Comparison of ENCODE assay signal across 28 mouse cellular contexts in the genomic region with DNA sequence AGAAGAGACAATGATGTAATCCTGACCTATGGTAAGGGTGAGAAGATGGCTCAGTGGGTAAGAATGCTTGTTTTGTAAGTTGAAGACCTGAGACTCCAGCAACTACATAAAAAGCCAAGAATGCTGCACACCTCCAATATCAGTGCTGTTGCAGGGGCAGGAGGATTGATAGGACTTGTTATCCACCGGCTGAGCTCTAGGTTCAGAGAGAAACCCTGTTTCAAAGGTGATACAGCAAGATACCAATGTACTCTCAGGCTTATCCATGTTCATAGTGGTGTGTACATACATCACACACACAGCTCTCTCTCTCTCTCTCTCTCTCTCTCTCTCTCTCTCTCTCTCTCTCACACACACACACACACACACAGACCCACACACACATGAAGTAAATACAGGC.
DNase-seq lines count a peak whose midpoint lies in the region; ATAC-seq and TF ChIP-seq lines count a peak whose summit lies in the region.
"Had no signal": no experiment of that assay in that cellular context is flagged by ENCODE, and none has a peak within 500 bp of the region (broad histone marks: within the 10 kb centered on the region; RNA-seq: fewer than 3 reads in every experiment).

No protein-coding gene starts in this region.

- no peak for TF ChIP-seq CTCF in stomach, postnatal 0 days (IDR thresholded peaks at IDR 0.05; ENCODE audit: low read depth)

- H3K27me3 ChIP-seq in heart, embryonic 11.5 days (ENCODE audit: control insufficient read depth, insufficient read depth, low read length): no peaks in the 10 kb centered on the region
- no peaks in the 10 kb centered on the region for H3K27me3 ChIP-seq in stomach, embryonic 14.5 days (ENCODE audit: control insufficient read depth, insufficient read depth, low read length)
- no peaks in the 10 kb centered on the region for H3K27me3 ChIP-seq in stomach, postnatal 0 days (ENCODE audit: control insufficient read depth, insufficient read depth, low read length)
- H3K27me3 ChIP-seq in liver, embryonic 12.5 days (replicated peaks): no peaks in the 10 kb centered on the region
- H3K27me3 ChIP-seq in stomach, embryonic 15.5 days (replicated peaks): no peaks in the 10 kb centered on the region
- H3K27me3 ChIP-seq: embryonic facial prominence, embryonic 13.5 days; limb, embryonic 12.5 days; neural tube, embryonic 12.5 days; Patski had no signal

- TF ChIP-seq EP300 in stomach, postnatal 0 days (optimal IDR thresholded peaks at IDR 0.05): no peak

- no peak overlapping the region for H3K4me3 ChIP-seq in heart, embryonic 11.5 days (ENCODE audit: low read depth, low read length)
- no peak overlapping the region for H3K4me3 ChIP-seq in stomach, embryonic 14.5 days (ENCODE audit: low read depth, low read length)
- no peak overlapping the region for H3K4me3 ChIP-seq in stomach, postnatal 0 days (ENCODE audit: low read depth, low read length)
- no peak overlapping the region for H3K4me3 ChIP-seq in liver, embryonic 12.5 days
- H3K4me3 ChIP-seq in stomach, embryonic 15.5 days (replicated peaks): no peak overlapping the region
- H3K4me3 ChIP-seq: embryonic facial prominence, embryonic 13.5 days; hindbrain, embryonic 10.5 days; layer of hippocampus, adult 2 months; limb, embryonic 12.5 days; neural tube, embryonic 12.5 days had no signal

- no peak overlapping the region for H3K4me2 ChIP-seq in heart, embryonic 11.5 days
- H3K4me2 ChIP-seq in stomach, embryonic 14.5 days (replicated peaks; ENCODE audit: low read depth, low read length): no peak overlapping the region
- no peak overlapping the region for H3K4me2 ChIP-seq in stomach, postnatal 0 days (replicated peaks; ENCODE audit: low read depth)
- H3K4me2 ChIP-seq in liver, embryonic 12.5 days: peak overlapping the region; percentile 10
- H3K4me2 ChIP-seq in stomach, embryonic 15.5 days: no peak overlapping the region
- H3K4me2 ChIP-seq: embryonic facial prominence, embryonic 13.5 days; limb, embryonic 12.5 days; neural tube, embryonic 12.5 days had no signal

- H3K4me1 ChIP-seq in heart, embryonic 11.5 days (ENCODE audit: control insufficient read depth, insufficient read depth, low read length): no peaks in the 10 kb centered on the region
- H3K4me1 ChIP-seq in stomach, embryonic 14.5 days (ENCODE audit: control insufficient read depth, insufficient read depth, low read length): no peaks in the 10 kb centered on the region
- H3K4me1 ChIP-seq in stomach, postnatal 0 days (replicated peaks; ENCODE audit: control insufficient read depth, insufficient read depth): no peaks in the 10 kb centered on the region
- peaks cover 54% of the 10 kb centered on the region for H3K4me1 ChIP-seq in liver, embryonic 12.5 days
- H3K4me1 ChIP-seq in stomach, embryonic 15.5 days: no peaks in the 10 kb centered on the region
- H3K4me1 ChIP-seq: embryonic facial prominence, embryonic 13.5 days; limb, embryonic 12.5 days; neural tube, embryonic 12.5 days had no signal

- ATAC-seq in heart, embryonic 11.5 days (replicated peaks; ENCODE audit: insufficient number of reproducible peaks, low FRiP score, low TSS enrichment): peak; percentile 69
- peak; percentile 75; the same call in 1 of the 2 replicates for ATAC-seq in stomach, embryonic 14.5 days (ENCODE audit: insufficient number of reproducible peaks, insufficient read depth, low FRiP score, low read depth)
- no peak for ATAC-seq in stomach, postnatal 0 days (ENCODE audit: low FRiP score, low TSS enrichment)
- ATAC-seq in liver, embryonic 12.5 days: peak; percentile 96
- ATAC-seq in stomach, embryonic 15.5 days (ENCODE audit: insufficient read depth, low FRiP score, low read depth): peak; percentile 92
- ATAC-seq in frontal cortex, adult (ENCODE audit: low TSS enrichment): no peak
- ATAC-seq: CD4-positive, CD25-positive, alpha-beta regulatory T cell, adult 4 months had no signal

- 0 out of 2 replicates have a peak overlapping the region, but pooled peaks have one; percentile 22 for H3K27ac ChIP-seq in heart, embryonic 11.5 days (ENCODE audit: low read depth, low read length)
- no peak overlapping the region for H3K27ac ChIP-seq in stomach, embryonic 14.5 days (ENCODE audit: low read length)
- H3K27ac ChIP-seq in stomach, postnatal 0 days (replicated peaks): no peak overlapping the region
- H3K27ac ChIP-seq in liver, embryonic 12.5 days: peak overlapping the region; percentile 74
- H3K27ac ChIP-seq in stomach, embryonic 15.5 days: no peak overlapping the region
- H3K27ac ChIP-seq: embryonic facial prominence, embryonic 13.5 days; hindbrain, embryonic 10.5 days; layer of hippocampus, adult 2 months; limb, embryonic 12.5 days; neural tube, embryonic 12.5 days had no signal

- H3K36me3 ChIP-seq in heart, embryonic 11.5 days (ENCODE audit: control insufficient read depth, insufficient read depth, low read length): no peaks in the 10 kb centered on the region
- no peaks in the 10 kb centered on the region for H3K36me3 ChIP-seq in stomach, embryonic 14.5 days (ENCODE audit: control insufficient read depth, insufficient read depth, low read length)
- H3K36me3 ChIP-seq in stomach, postnatal 0 days (ENCODE audit: control insufficient read depth, insufficient read depth, low read length): no peaks in the 10 kb centered on the region
- H3K36me3 ChIP-seq in liver, embryonic 12.5 days: no peaks in the 10 kb centered on the region
- H3K36me3 ChIP-seq in stomach, embryonic 15.5 days: no peaks in the 10 kb centered on the region
- H3K36me3 ChIP-seq: embryonic facial prominence, embryonic 13.5 days; hindbrain, embryonic 10.5 days; limb, embryonic 12.5 days; neural tube, embryonic 12.5 days had no signal

- no peak overlapping the region for H3K9ac ChIP-seq in heart, embryonic 11.5 days (ENCODE audit: low read depth, low read length)
- no peak overlapping the region for H3K9ac ChIP-seq in stomach, embryonic 14.5 days (replicated peaks; ENCODE audit: low read depth, low read length)
- no peak overlapping the region for H3K9ac ChIP-seq in stomach, postnatal 0 days (ENCODE audit: low read length)
- H3K9ac ChIP-seq in liver, embryonic 12.5 days: no peak overlapping the region
- H3K9ac ChIP-seq in stomach, embryonic 15.5 days: no peak overlapping the region
- H3K9ac ChIP-seq: embryonic facial prominence, embryonic 13.5 days; limb, embryonic 12.5 days; neural tube, embryonic 12.5 days had no signal

- no peaks in the 10 kb centered on the region for H3K9me3 ChIP-seq in heart, embryonic 11.5 days (replicated peaks; ENCODE audit: control insufficient read depth, low read length)
- H3K9me3 ChIP-seq in stomach, embryonic 14.5 days (ENCODE audit: control insufficient read depth, low read depth, low read length): no peaks in the 10 kb centered on the region
- no peaks in the 10 kb centered on the region for H3K9me3 ChIP-seq in stomach, postnatal 0 days (ENCODE audit: control insufficient read depth, low read length)
- no peaks in the 10 kb centered on the region for H3K9me3 ChIP-seq in liver, embryonic 12.5 days (replicated peaks)
- H3K9me3 ChIP-seq in stomach, embryonic 15.5 days: no peaks in the 10 kb centered on the region
- H3K9me3 ChIP-seq: embryonic facial prominence, embryonic 13.5 days; hindbrain, embryonic 10.5 days; limb, embryonic 12.5 days; neural tube, embryonic 12.5 days had no signal

- WGBS in heart, embryonic 11.5 days (ENCODE audit: insufficient replicate concordance): 50% methylated on average over 1 of the region's 1 CpGs
- 71% methylated on average over 1 of the region's 1 CpGs for WGBS in stomach, embryonic 14.5 days
- WGBS in stomach, postnatal 0 days: 35% methylated on average over 1 of the region's 1 CpGs
- 21% methylated on average over 1 of the region's 1 CpGs for WGBS in liver, embryonic 12.5 days (ENCODE audit: insufficient replicate concordance)
- WGBS in stomach, embryonic 15.5 days: 42% methylated on average over 1 of the region's 1 CpGs

- intact Hi-C loops in heart, postnatal 25 days (cut with DNase I): no loop called here

- DNase-seq in heart, postnatal 25 days (ENCODE audit: low spot score): no peak
- no peak for DNase-seq in stomach, postnatal 0 days (ENCODE audit: low spot score)
- DNase-seq in gastrocnemius, postnatal 4 days (ENCODE audit: low spot score in 2 of 2): no peak
- DNase-seq: cerebellum, adult 11-12 months; cerebellum, postnatal 25 days; embryo, embryonic 11 days; gastrocnemius, postnatal 14 days; heart, adult 18-20 months; kidney, adult 8-10 months; kidney, postnatal 14 days; layer of hippocampus, postnatal 36 days; lung, adult 2 months; lung, postnatal 14 days; midbrain, embryonic 14.5 days; thymus, adult 18-20 months; thymus, postnatal 4 days had no signal

Comparison
In these comparisons a context has a peak if more than half of its experiments do, and no peak if none do; other contexts are left out.
1. ATAC-seq: peak in heart, embryonic 11.5 days (single experiment), stomach, embryonic 14.5 days (single experiment), liver, embryonic 12.5 days (single experiment) and stomach, embryonic 15.5 days (single experiment); none in stomach, postnatal 0 days (single experiment) and frontal cortex, adult (single experiment).
2. H3K27ac ChIP-seq: peak in heart, embryonic 11.5 days (single experiment) and liver, embryonic 12.5 days (single experiment); none in stomach, embryonic 14.5 days (single experiment), stomach, postnatal 0 days (single experiment) and stomach, embryonic 15.5 days (single experiment).